ENCODE assay signal across 10 mouse cellular contexts in the genomic region with DNA sequence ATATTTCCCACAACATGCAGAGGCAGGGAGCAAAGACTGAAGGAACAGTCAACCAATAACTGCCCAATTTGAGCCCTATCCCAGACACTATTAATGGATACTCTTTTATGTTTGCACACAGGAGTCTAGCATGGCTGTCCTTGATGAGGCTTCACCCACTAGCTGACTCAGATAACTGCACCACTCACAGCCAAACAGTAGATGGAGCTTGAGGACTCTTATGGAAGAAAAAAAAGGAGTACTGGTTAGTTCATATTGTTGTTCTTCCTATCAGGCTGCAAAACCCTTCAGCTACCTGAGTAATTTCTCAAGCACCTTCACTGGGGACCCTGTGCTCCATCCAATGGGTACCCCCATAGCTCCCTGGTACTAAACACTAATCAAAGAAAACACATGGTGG.
A peak's percentile ranks its signal among the peaks of the same experiment; 100 is the strongest.
DNase-seq lines count a peak whose midpoint lies in the region; ATAC-seq and TF ChIP-seq lines count a peak whose summit lies in the region.
"Had no signal": no experiment of that assay in that cellular context is flagged by ENCODE, and none has a peak within 500 bp of the region (broad histone marks: within the 10 kb centered on the region; RNA-seq: fewer than 3 reads in every experiment).

No protein-coding gene starts in this region.

- no peak for TF ChIP-seq POLR2A in heart, adult 2 months (IDR thresholded peaks at IDR 0.05; ENCODE audit: insufficient read depth, low read depth, low read length)
- TF ChIP-seq POLR2A in brain, embryonic 14.5 days (IDR thresholded peaks at IDR 0.05; ENCODE audit: borderline replicate concordance, extremely low read depth, insufficient read depth, insufficient read length, poor library complexity, severe bottlenecking) = no peak

- intact Hi-C loops in heart, adult 2 months (cut with DNase I) = no loop called here
- intact Hi-C loops in heart, postnatal 25 days (cut with DNase I) = no loop called here

- H3K36me3 ChIP-seq in heart, adult 2 months (ENCODE audit: control insufficient read depth, insufficient read depth, low read length) = no peaks in the 10 kb centered on the region
- no peaks in the 10 kb centered on the region for H3K36me3 ChIP-seq in midbrain, embryonic 11.5 days (ENCODE audit: control insufficient read depth, insufficient read depth, low read length)
- H3K36me3 ChIP-seq in midbrain, embryonic 13.5 days = no peaks in the 10 kb centered on the region
- H3K36me3 ChIP-seq: limb, embryonic 12.5 days; neural tube, embryonic 15.5 days had no signal

- no peak overlapping the region for H3K9ac ChIP-seq in heart, adult 2 months (ENCODE audit: low read depth, low read length)
- no peak overlapping the region for H3K9ac ChIP-seq in midbrain, embryonic 11.5 days (ENCODE audit: low read length)
- no peak overlapping the region for H3K9ac ChIP-seq in midbrain, embryonic 13.5 days (replicated peaks)
- H3K9ac ChIP-seq: limb, embryonic 12.5 days; neural tube, embryonic 15.5 days had no signal

- no peaks in the 10 kb centered on the region for H3K9me3 ChIP-seq in midbrain, embryonic 11.5 days (ENCODE audit: control insufficient read depth, low read length)
- no peaks in the 10 kb centered on the region for H3K9me3 ChIP-seq in midbrain, embryonic 13.5 days
- H3K9me3 ChIP-seq: limb, embryonic 12.5 days; neural tube, embryonic 15.5 days had no signal

- no peak overlapping the region for H3K27ac ChIP-seq in heart, adult 2 months
- no peak overlapping the region for H3K27ac ChIP-seq in midbrain, embryonic 11.5 days (ENCODE audit: low read depth, low read length)
- H3K27ac ChIP-seq in midbrain, embryonic 13.5 days = no peak overlapping the region
- H3K27ac ChIP-seq: limb, embryonic 12.5 days; neural tube, embryonic 15.5 days had no signal

- no peak overlapping the region for H3K4me3 ChIP-seq in heart, adult 2 months
- H3K4me3 ChIP-seq in midbrain, embryonic 11.5 days (ENCODE audit: low read depth, low read length) = no peak overlapping the region
- no peak overlapping the region for H3K4me3 ChIP-seq in midbrain, embryonic 13.5 days (replicated peaks)
- H3K4me3 ChIP-seq: limb, embryonic 12.5 days; neural tube, embryonic 15.5 days had no signal

- no peak for DNase-seq in heart, adult 2 months
- DNase-seq in heart, postnatal 25 days (ENCODE audit: low spot score) = no peak
- DNase-seq in midbrain, embryonic 11.5 days (ENCODE audit: low spot score, missing footprints) = no peak
- peak; percentile 32 for DNase-seq in brain, embryonic 14.5 days (ENCODE audit: low read depth)
- DNase-seq in mesoderm, embryonic 11.5 days (ENCODE audit: low read depth, low spot score) = peak; percentile 2
- no peak for DNase-seq in spleen, adult 18-20 months
- DNase-seq in ovary, postnatal 14 days (ENCODE audit: low spot score) = no peak

- no peaks in the 10 kb centered on the region for H3K27me3 ChIP-seq in heart, adult 2 months (ENCODE audit: control insufficient read depth, insufficient read depth, low read length)
- no peaks in the 10 kb centered on the region for H3K27me3 ChIP-seq in midbrain, embryonic 11.5 days (ENCODE audit: control insufficient read depth, insufficient read depth, low read length)
- H3K27me3 ChIP-seq in midbrain, embryonic 13.5 days = no peaks in the 10 kb centered on the region
- H3K27me3 ChIP-seq: neural tube, embryonic 15.5 days had no signal

- no peaks in the 10 kb centered on the region for H3K79me2 ChIP-seq in heart, adult 2 months (replicated peaks; ENCODE audit: control insufficient read depth, insufficient read depth, low read length)

- 0 out of 2 replicates have a peak, but pooled peaks have one; percentile 11 for ATAC-seq in midbrain, embryonic 11.5 days (ENCODE audit: low FRiP score)
- ATAC-seq in midbrain, embryonic 13.5 days = no peak

- H3K4me1 ChIP-seq in heart, adult 2 months (ENCODE audit: control insufficient read depth, insufficient read depth, low read length) = no peaks in the 10 kb centered on the region
- no peaks in the 10 kb centered on the region for H3K4me1 ChIP-seq in midbrain, embryonic 11.5 days (ENCODE audit: control insufficient read depth, insufficient read depth, low read length)
- H3K4me1 ChIP-seq in midbrain, embryonic 13.5 days (replicated peaks) = no peaks in the 10 kb centered on the region
- H3K4me1 ChIP-seq: limb, embryonic 12.5 days; neural tube, embryonic 15.5 days had no signal

- no peak for TF ChIP-seq EP300 in heart, adult 2 months (IDR thresholded peaks at IDR 0.05; ENCODE audit: insufficient read depth, low read depth, low read length)

- H3K4me2 ChIP-seq in midbrain, embryonic 11.5 days = no peak overlapping the region
- H3K4me2 ChIP-seq in midbrain, embryonic 13.5 days (replicated peaks) = no peak overlapping the region
- H3K4me2 ChIP-seq: limb, embryonic 12.5 days; neural tube, embryonic 15.5 days had no signal

- peak; percentile 53 for TF ChIP-seq CTCF in heart, adult 2 months (IDR thresholded peaks at IDR 0.05)
- TF ChIP-seq CTCF in brain, embryonic 14.5 days (IDR thresholded peaks at IDR 0.05; ENCODE audit: borderline replicate concordance, extremely low read depth, insufficient read depth, insufficient read length) = peak; percentile 18; the same call in 1 of the 2 replicates

Comparison
In these comparisons a context has a peak if more than half of its experiments do, and no peak if none do; other contexts are left out.
1. DNase-seq: peak in brain, embryonic 14.5 days (single experiment) and mesoderm, embryonic 11.5 days (single experiment); none in heart, adult 2 months (0 of 2), heart, postnatal 25 days (single experiment), midbrain, embryonic 11.5 days (single experiment), spleen, adult 18-20 months (0 of 2) and ovary, postnatal 14 days (single experiment).